Mouse (Mus musculus) heart, postnatal 4 days (tissue): Measurements from ENCODE around the gene Stk32c. TPM values are rescaled to one million over a fixed set of nuclear protein-coding genes. Genes with fewer than 3 reads are reported as not detected.

Experiments
- total RNA-seq, 2 experiments: library from RNA; stranded (reverse); gene quantifications; 2 replicates each; pipeline ENCODE4 v1.2.3; 2021

Gene Stk32c
- total RNA-seq, 2 experiments from 2014 or later, result 3.3 to 3.4 TPM

Other genes with a start within 250 kb of the Stk32c start
- gene Dpysl4, start 127.3 kb downstream of the Stk32c start, total RNA-seq, result 1 to 10 TPM; 1.9 to 3.1 TPM
- gene Lrrc27, start 319 bp downstream of the Stk32c start, total RNA-seq, result 1 to 10 TPM; 3.4 to 5.0 TPM
- 1 to 10 TPM; 7.9 to 9.3 TPM for gene Pwwp2b, start 35.2 kb upstream of the Stk32c start, total RNA-seq
- 100 to 1,000 TPM; 183 to 186 TPM for gene Inpp5a, start 175.8 kb upstream of the Stk32c start, total RNA-seq